Mouse (Mus musculus): ENCODE measurements around the gene Smyd2. TPM values are rescaled to one million over a fixed set of nuclear protein-coding genes. Genes with fewer than 3 reads are reported as not detected.

The Smyd2 gene
- total and polyA plus RNA-seq, 2 experiments from 2014 or later = 218 to 239 TPM

DNA sequence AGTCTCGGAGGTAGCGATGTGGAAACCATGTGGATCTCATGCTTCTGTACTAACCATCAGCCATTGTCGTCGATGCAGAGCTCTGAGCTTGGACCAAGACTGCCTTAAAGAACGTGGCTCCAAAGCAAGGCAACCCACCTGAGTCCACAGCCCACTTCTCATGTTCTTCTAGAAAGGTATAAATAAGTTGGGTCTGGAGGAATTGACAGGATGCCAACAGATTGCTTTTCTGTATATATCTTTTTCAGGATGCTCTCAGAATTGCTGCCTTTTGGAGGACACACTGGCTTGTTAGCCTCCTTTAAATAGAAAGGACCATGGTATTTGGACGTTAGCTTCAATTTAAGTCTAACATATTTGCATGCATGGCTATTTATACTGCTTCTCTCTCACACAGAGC is 29.7 kb upstream of the Smyd2 start:
- peaks cover 6% of the 10 kb centered on the region; the same call in 1 of the 2 replicates for H3K4me1 ChIP-seq (ENCODE audit: control insufficient read depth, insufficient read depth)
- DNase-seq (ENCODE audit: low spot score) = no peak
- H3K4me3 ChIP-seq (ENCODE audit: low read depth, low read length) = no peak overlapping the region
- H3K9me3 ChIP-seq (replicated peaks; ENCODE audit: control insufficient read depth, low read length) = no peaks in the 10 kb centered on the region
- no peaks in the 10 kb centered on the region for H3K27me3 ChIP-seq (ENCODE audit: control insufficient read depth, insufficient read depth, low read length)
- TF ChIP-seq EP300 (IDR thresholded peaks at IDR 0.05; ENCODE audit: low read depth) (no peak), CTCF (IDR thresholded peaks at IDR 0.05; ENCODE audit: low read depth) (no peak)
- no peak for ATAC-seq (ENCODE audit: insufficient read depth, low read depth)
- H3K4me2 ChIP-seq (ENCODE audit: low read depth, low read length) = no peak overlapping the region
- H3K27ac ChIP-seq (ENCODE audit: low read depth) = no peak overlapping the region
- no peaks in the 10 kb centered on the region for H3K36me3 ChIP-seq (replicated peaks; ENCODE audit: control insufficient read depth, insufficient read depth, low read length)
- WGBS = 71% methylated on average over 6 of the region's 6 CpGs
- H3K9ac ChIP-seq (replicated peaks; ENCODE audit: low read depth, low read length) = no peak overlapping the region

DNA sequence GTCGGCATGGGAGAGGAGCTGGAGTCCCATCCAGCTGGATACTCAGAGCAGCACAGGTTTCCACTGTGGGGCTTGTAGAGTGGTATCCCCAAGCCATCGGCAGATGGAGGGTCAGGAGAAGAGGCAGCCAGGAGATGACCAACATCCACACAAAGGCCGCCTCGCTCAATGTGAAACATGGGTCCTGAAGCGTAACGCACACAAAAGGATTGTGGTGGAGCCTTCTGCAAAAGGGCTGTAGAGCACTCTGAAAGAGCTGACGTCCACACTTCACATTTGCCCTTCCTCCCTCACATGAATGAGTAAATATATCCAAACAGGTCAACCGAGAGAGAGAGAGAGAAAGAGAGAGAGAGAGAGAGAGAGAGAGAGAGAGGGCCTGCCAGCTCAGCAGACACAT is 25.2 kb upstream of the Smyd2 start:
- no peak for TF ChIP-seq CTCF (IDR thresholded peaks at IDR 0.05; ENCODE audit: low read depth)
- no peak for TF ChIP-seq EP300 (IDR thresholded peaks at IDR 0.05; ENCODE audit: low read depth)
- WGBS = 80% methylated on average over 8 of the region's 8 CpGs

DNA sequence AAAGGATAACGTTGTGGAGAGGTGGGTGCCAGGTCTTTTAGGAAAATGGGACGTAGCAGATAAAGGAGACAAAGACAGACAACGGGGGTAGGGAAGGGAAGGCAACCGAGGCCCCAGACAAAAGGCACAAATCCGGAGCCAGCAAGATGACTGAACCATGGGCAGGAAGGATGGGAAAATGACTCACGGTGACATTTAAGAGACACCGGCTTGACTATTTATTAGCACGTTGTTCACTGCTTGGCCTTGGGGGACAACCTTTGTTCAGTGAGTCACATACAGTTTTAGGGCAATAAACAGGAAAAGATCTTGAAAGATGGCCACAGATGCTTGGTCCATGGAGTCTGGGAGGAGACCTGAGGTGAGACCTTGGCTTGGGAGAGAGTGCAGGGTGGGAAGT is 24.0 kb upstream of the Smyd2 start:
- ATAC-seq (ENCODE audit: insufficient read depth, low read depth) = no peak
- H3K4me3 ChIP-seq (ENCODE audit: low read depth, low read length) = no peak overlapping the region

More for the DNA sequence above, 25.2 kb upstream of the Smyd2 start:
- DNase-seq (ENCODE audit: low spot score) = no peak
- H3K36me3 ChIP-seq (replicated peaks; ENCODE audit: control insufficient read depth, insufficient read depth, low read length) = no peaks in the 10 kb centered on the region
- H3K4me1 ChIP-seq (ENCODE audit: control insufficient read depth, insufficient read depth) = no peaks in the 10 kb centered on the region
- H3K9ac ChIP-seq (replicated peaks; ENCODE audit: low read depth, low read length) = no peak overlapping the region
- H3K4me3 ChIP-seq (ENCODE audit: low read depth, low read length) = no peak overlapping the region
- no peak overlapping the region for H3K4me2 ChIP-seq (ENCODE audit: low read depth, low read length)
- H3K27ac ChIP-seq (ENCODE audit: low read depth) = no peak overlapping the region
- no peaks in the 10 kb centered on the region for H3K9me3 ChIP-seq (replicated peaks; ENCODE audit: control insufficient read depth, low read length)
- ATAC-seq (ENCODE audit: insufficient read depth, low read depth) = no peak
- no peaks in the 10 kb centered on the region for H3K27me3 ChIP-seq (ENCODE audit: control insufficient read depth, insufficient read depth, low read length)

DNA sequence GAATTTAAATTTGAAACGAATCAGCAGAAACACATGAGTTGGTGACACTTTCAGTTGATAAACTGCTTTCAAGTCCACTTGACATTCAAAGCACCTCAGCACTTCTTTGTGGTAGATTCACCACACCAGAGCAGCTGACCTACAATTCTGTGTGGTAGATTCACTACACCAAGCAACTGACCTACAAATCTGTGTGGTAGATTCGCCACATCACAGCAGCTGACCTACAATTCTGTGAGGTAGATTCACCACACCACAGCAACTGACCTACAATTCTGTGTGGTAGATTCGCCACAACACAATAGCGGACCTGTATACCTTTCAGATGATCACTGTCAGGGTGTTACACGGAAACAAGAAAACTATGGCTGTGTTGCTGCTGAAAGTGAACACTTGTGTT is 19.6 kb upstream of the Smyd2 start:
- whole genome bisulfite sequencing = 87% methylated on average over 5 of the region's 5 CpGs
- Histone ChIP-seq H3K36me3 (replicated peaks; ENCODE audit: control insufficient read depth, insufficient read depth, low read length) (no peaks in the 10 kb centered on the region), H3K4me1 (ENCODE audit: control insufficient read depth, insufficient read depth) (no peaks in the 10 kb centered on the region), H3K27me3 (ENCODE audit: control insufficient read depth, insufficient read depth, low read length) (no peaks in the 10 kb centered on the region), H3K4me2 (ENCODE audit: low read depth, low read length) (no peak overlapping the region), H3K4me3 (ENCODE audit: low read depth, low read length) (no peak overlapping the region), H3K9ac (replicated peaks; ENCODE audit: low read depth, low read length) (no peak overlapping the region), H3K9me3 (replicated peaks; ENCODE audit: control insufficient read depth, low read length) (no peaks in the 10 kb centered on the region), H3K27ac (ENCODE audit: low read depth) (no peak overlapping the region)
- no peak for ATAC-seq (ENCODE audit: insufficient read depth, low read depth)
- TF ChIP-seq CTCF (IDR thresholded peaks at IDR 0.05; ENCODE audit: low read depth) = no peak
- TF ChIP-seq EP300 (IDR thresholded peaks at IDR 0.05; ENCODE audit: low read depth) = no peak
- DNase-seq (ENCODE audit: low spot score) = no peak

More for the DNA sequence above, 24.0 kb upstream of the Smyd2 start:
- WGBS = 67% methylated on average over 8 of the region's 8 CpGs
- Histone ChIP-seq H3K4me2 (ENCODE audit: low read depth, low read length) (no peak overlapping the region), H3K4me1 (ENCODE audit: control insufficient read depth, insufficient read depth) (no peaks in the 10 kb centered on the region), H3K9me3 (replicated peaks; ENCODE audit: control insufficient read depth, low read length) (no peaks in the 10 kb centered on the region), H3K27me3 (ENCODE audit: control insufficient read depth, insufficient read depth, low read length) (no peaks in the 10 kb centered on the region), H3K9ac (replicated peaks; ENCODE audit: low read depth, low read length) (no peak overlapping the region), H3K36me3 (replicated peaks; ENCODE audit: control insufficient read depth, insufficient read depth, low read length) (no peaks in the 10 kb centered on the region), H3K27ac (ENCODE audit: low read depth) (no peak overlapping the region)
- no peak for TF ChIP-seq EP300 (IDR thresholded peaks at IDR 0.05; ENCODE audit: low read depth)
- no peak for TF ChIP-seq CTCF (IDR thresholded peaks at IDR 0.05; ENCODE audit: low read depth)
- no peak for DNase-seq (ENCODE audit: low spot score)

DNA sequence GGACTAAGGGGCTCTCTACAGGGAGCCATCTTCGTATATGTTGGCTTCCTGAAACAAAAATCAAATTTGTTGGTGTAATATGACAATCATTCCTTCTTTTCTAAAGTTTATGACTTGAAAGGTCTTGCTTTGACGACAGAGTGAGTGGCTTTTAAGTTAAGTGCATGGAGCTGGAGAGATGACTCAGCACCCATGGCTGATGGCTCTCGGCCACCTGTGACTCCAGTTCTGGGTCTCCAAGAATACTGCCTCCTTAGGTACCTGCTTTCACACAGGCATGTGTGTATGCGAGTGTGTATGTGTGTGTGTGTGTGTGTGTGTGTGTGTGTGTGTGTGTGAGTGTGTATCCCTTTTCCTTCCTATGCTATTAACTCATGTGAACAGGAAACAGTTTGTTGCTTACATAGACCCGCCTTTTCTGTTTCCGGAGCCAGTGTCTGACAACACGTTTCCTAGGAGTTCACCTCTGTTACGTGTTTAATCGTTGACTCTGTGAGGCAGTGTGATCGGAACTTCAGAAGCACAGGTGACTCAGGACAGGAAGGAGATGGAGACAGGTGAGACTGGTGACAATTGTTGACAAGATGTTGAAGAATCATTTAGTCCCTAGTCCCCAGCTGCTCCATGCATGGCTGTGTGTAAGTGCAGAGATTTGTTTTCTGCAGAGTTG is 14.4 kb upstream of the Smyd2 start:
- Histone ChIP-seq H3K9me3 (replicated peaks; ENCODE audit: control insufficient read depth, low read length) (no peaks in the 10 kb centered on the region), H3K36me3 (replicated peaks; ENCODE audit: control insufficient read depth, insufficient read depth, low read length) (no peaks in the 10 kb centered on the region), H3K27ac (ENCODE audit: low read depth) (no peak overlapping the region), H3K9ac (replicated peaks; ENCODE audit: low read depth, low read length) (no peak overlapping the region), H3K4me3 (ENCODE audit: low read depth, low read length) (no peak overlapping the region), H3K4me2 (ENCODE audit: low read depth, low read length) (no peak overlapping the region), H3K27me3 (ENCODE audit: control insufficient read depth, insufficient read depth, low read length) (no peaks in the 10 kb centered on the region), H3K4me1 (ENCODE audit: control insufficient read depth, insufficient read depth) (peaks cover 12% of the 10 kb centered on the region)
- DNase-seq (ENCODE audit: low spot score) (no peak), ATAC-seq (ENCODE audit: insufficient read depth, low read depth) (no peak)
- TF ChIP-seq CTCF (IDR thresholded peaks at IDR 0.05; ENCODE audit: low read depth) (no peak), EP300 (IDR thresholded peaks at IDR 0.05; ENCODE audit: low read depth) (no peak)
- 60% methylated on average over 10 of the region's 10 CpGs for WGBS
